Mouse (Mus musculus): ENCODE measurements around the gene Smarca4.
"Not testable (repeated sequence)": the region's sequence is repeated elsewhere in the genome, so short reads cannot be mapped to it uniquely, and the experiment has no call there.

Smarca4 gene

DNA sequence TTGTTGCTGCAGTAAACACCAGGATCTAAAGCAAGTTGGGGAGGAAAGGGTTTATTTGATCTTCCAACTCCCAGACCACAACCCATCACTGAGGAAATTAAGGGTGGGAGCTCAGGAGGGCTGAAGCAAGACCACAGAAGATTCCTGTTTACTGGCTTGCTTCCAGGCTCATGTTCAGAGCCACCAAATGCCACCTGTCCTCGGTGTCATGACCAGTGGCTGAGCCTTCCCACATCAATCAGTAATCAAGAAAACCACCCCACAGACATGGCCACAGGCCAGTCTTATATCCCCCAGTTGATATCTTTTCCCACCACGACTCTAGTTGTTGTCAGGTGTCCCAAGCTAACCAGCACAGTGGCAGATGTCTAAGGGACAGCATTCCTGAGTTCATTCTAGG lies 37.3 kb downstream of the Smarca4 start:
- DNase-seq (ENCODE audit: low read depth), result no peak

DNA sequence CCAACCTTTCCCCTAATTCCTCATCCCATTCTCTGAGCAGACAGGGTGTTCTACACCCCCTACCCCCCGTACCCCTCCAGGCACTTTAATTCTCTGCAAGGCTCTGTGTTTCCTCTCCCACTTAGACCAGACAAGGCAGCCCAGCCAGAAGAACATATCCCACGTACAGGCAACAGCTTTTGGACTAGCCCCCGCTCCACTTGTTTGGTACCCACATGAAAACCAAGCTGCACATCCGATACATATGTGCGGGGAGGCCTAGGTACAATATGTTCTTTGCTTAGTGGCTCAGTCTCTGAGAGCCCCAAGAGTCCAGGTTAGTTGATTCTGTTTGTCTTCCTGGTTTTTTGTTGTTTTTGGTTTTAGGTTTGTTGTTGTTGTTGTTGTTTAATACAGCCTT lies 46.1 kb downstream of the Smarca4 start:
- no peak for DNase-seq (ENCODE audit: low read depth)

DNA sequence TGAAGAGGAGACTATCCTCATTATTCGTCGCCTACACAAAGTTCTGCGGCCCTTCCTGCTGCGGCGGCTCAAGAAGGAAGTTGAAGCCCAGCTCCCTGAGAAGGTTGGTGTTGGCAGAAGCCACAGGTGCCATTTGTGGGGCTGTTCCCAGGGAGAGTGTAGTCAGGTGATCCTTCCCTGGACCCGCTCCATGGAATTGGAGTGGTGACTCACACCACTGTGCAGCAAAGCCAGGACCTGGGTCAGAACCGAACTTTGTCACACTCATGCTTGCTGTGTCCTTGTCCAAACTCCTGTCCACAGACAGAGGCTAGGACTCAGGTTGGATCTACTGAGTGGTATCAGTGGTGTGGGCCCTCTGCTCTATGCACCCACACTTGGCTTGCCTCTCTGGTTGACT lies 53.0 kb downstream of the Smarca4 start:
- no peak for DNase-seq (ENCODE audit: low read depth)

DNA sequence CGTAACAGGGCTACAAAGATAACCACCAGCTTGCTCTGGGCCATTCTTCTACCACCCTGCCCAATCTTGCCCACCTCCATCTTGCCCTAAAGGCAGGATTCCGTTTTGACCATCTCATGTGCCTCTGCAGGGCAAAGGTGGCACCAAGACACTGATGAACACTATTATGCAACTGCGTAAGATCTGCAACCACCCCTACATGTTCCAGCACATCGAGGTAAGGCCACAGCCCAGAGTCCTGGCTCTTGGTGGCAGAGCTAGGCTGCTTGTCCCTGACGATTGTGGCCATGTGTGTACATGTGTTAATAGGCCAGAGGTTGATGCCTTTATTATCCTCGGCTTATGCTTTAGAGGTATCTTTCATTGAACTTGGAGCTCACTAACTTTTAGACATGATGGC lies 54.4 kb downstream of the Smarca4 start:
- DNase-seq (ENCODE audit: low read depth), result no peak

DNA sequence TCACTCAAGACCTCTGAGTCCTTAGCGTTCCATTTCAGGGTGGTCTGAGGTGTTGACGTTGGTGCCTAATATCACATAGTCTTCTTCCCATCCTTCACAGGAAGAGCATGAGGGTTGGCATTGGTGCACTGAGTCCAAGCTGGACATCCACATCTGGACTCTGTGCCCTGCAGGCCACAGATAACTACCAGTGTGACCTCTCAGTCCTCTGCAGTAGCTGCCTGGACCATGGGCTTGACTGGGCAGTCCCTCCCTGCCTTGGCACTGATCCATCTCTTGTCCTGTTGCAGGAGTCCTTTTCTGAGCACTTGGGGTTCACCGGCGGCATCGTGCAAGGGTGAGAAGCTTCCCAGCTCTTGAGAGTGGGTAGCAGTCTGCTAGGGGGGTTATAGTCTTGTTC lies 55.8 kb downstream of the Smarca4 start:
- no peak for DNase-seq (ENCODE audit: low read depth)

DNA sequence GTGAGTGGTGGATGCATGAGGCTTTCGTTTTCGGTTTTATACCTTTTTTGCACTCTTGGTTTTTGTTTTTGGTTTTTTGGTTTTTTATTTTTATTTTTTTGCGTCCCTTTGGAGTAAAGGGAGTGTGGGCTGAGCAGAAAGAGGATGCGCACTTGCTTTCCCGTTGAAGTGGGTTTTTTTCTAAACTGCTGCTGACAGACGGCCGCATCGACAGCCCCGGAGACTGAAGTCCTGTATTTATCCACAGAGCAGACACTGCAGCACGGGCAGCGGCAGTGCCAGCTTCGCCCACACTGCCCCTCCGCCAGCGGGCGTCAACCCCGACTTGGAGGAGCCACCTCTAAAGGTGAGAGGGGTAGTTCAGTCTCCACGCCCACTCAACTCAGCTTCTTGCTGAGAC lies 61.7 kb downstream of the Smarca4 start:
- DNase-seq (ENCODE audit: low read depth), result no peak

DNA sequence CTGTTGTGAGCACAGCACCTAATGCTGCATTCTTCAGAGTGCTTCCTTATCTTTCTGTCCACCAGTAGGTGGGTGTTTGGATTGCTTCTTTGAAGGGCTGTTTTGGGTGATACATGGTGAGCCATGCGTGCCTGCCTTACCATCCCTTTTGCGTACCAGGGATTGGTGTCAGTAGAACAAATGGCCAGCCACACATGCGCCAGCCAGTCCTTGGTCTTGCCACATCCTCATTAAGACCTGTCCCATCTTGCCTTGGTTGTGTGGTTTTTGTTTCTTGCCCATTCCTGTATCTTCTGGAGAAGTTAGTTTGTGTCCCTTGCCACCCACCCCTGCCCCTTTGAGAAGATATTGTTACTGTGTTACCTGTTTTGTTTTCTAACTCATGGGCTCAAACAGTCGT lies 64.5 kb downstream of the Smarca4 start:
- DNase-seq (ENCODE audit: low read depth), result no peak

DNA sequence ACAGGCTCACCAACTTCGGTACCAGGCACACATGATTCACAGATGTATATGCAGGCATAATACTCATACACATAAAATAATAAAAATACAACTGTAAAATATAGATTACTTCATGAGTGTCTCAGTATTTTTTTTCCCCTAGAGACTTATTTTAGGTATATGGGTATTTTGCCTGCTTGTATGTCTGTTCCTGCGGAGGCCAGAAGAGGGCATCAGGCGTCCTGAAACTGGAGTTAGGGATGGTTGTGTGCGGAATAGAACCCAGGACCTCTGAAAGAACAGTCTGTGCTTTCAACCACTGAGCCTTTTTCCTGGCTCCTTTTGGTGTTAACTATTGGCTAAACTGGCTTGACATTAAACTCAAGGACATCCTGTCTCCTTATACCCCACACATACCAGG lies 66.9 kb downstream of the Smarca4 start:
- DNase-seq (ENCODE audit: low read depth), result no peak

DNA sequence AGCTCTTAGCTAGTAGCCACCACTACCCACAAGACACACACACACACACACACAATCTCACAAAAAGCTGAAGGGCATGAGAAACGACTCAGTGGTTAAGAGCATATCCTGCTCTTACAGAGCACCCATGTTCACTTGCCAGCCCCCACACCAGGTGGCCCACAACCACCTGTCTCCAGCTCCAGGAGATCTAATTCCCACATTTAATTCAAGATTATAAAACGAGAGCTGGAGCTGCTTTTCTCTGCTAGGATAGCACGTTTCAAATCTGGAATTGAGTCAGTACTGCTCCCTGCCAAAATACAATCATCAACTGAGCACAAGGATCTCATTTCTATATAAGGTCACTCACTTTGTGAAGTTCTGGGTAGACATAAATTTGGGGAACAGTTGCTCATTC lies 67.9 kb downstream of the Smarca4 start:
- no peak for DNase-seq (ENCODE audit: low read depth)

DNA sequence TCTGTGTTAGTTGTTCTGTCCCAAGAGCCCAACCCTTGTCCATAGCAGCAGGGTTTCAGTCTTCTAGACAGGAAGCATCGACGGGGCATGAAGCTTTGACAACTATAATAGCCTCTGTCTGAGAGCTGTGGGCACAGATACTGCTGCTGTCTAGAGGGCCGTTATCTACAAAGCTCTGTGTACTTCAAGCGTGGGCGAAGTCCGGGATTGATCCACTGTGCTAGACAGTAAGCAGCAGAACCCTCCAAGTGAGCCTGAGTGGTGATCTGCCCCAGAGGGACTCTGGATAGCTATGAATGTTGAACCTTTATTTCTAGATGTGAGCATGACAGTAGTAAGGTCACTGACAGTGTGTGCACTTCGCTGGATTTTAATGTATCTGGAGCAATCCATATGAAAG lies 72.6 kb downstream of the Smarca4 start:
- DNase-seq (ENCODE audit: low read depth), result no peak

DNA sequence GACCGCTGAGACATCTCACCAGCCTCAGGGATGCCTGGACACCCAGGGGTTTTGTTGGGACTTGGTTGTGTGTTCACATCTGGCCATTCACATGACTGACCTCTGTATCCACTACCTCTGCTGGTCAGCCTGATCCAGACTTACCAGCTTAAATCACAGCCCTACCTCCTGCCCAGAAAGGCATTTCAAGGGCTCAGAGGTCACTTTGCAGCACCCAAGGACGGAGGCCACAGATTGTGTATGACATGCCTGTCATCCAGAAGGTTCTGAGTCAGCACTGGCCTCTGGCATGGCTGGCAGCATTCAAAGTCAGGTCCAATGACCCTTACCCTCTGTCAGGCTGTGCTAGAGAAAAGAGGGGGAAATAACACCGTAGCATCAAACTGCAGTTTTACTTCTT lies 74.1 kb downstream of the Smarca4 start:
- no peak for DNase-seq (ENCODE audit: low read depth)

DNA sequence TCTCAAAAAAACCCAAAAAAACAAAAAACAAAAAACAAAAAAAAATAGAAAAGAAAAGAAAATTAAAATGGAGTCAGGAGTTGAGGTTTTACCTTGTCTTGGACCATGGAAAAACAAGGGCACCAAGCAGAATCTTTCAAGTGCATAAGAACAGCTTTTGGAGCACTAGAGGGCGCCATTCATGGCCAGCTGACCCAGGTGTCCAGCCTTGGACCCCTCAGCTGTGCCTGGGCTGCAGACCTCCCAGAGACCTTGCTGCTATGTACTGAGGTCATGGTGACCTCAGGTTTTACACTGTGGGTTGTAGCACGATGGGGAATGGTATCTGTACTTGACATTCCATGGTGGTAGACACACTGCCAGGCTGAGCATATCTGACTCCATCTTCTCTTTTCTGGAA lies 75.9 kb downstream of the Smarca4 start:
- DNase-seq (ENCODE audit: low read depth), result peak; percentile 35

DNA sequence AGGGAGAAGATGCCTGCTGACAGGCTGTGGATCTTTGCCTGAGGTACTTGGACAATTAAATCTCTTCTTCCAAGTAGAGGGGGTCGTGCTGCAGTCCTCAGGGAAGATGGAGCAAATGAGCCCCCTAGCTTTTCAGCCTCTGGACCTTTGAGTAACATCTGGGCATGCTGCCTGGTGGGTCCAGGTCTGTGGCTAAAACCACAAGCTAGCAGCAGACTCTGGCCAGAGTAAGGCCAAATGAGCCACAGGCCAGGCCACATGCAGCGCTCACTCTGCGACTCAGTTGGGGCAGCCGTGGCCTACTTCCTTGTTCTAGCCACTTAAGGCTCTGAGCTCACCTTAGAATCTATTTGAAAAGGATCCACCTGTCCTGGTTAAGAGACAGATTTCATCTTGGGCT lies 76.5 kb downstream of the Smarca4 start:
- no peak for DNase-seq (ENCODE audit: low read depth)

DNA sequence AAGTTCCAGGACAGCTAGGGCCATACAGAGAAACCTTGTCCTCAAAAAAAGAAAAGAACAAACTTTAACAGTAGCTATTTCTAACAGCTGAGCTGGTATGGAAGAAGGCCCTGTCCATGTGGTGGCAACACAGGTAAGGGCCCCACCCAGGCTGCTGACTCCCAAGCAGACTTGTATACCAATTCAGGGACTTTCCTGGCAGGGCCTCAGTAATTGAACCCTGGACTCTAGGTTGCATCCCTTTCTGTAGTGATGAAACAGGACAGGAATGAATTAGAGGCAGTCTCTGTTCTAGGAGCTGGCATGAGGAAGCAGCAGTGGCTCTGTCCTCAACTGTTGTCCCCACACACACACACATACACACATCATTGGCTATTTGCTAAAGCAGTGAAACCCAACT lies 78.1 kb downstream of the Smarca4 start:
- no peak for DNase-seq (ENCODE audit: low read depth)

DNA sequence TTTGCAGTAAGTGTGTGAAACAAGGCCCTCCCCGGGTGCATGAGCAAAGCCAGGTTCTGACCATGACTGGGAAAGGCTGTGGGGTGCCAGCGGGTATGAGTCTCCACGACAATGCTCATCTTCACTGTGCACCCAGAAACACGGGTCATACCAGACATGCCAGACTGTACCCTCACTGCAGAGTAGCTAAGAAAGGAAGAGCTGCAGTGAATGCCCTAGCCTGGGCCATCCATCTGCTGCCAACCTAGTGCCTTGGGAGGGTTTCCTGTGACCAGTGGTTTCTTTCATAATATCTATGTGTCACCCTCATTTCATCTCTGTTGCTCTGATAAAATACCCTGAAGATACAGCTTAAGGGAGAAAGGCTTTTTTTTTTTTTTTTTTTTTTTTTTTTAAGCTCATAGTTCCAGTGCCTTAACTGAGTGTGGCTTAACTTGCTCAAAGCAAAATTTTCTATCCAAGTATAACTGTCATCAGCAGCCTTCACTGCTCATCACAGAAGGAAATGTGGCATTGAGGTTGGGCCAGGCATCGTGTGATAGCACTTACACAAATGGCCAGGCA lies 79.3 kb downstream of the Smarca4 start:
- DNase-seq (ENCODE audit: low read depth), result no peak

DNA sequence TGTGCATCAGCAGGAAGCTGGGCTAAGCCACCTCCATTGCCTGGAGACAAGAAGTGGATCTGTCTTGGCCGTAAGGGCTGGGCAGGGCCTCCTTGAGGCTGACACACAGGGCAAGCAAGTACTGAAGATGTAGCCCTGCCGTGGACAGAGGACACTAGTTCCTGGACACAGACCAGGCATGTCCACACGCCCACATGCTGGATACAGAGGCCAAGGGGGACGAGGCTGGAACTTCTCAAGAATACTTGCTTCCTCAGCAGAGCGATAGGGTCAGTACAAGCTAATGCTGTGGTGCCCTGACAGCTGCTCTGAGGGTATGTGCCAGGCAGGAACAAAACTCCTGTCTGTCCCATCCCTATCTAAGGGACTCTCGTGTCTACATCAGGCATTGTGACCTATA lies 81.2 kb downstream of the Smarca4 start:
- no peak for DNase-seq (ENCODE audit: low read depth)

DNA sequence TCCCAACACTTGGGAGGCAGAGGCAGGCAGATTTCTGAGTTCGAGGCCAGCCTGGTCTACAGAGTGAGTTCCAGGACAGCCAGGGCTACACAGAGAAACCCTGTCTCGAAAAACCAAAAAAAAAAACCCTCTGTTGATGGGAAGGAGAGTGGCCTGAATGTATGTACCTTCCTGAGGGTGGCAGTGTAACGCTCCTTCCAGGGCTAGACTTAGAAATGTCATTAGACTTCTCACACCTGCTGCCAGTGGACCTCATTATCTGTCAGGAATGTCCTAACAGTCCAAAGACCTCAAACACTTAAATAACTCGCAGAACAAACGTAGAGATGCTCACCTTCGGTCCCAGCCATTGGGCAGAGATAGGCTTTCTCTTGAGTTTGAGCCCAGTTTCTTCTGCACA lies 83.3 kb downstream of the Smarca4 start:
- not testable (repeated sequence) for DNase-seq (ENCODE audit: low read depth)

DNA sequence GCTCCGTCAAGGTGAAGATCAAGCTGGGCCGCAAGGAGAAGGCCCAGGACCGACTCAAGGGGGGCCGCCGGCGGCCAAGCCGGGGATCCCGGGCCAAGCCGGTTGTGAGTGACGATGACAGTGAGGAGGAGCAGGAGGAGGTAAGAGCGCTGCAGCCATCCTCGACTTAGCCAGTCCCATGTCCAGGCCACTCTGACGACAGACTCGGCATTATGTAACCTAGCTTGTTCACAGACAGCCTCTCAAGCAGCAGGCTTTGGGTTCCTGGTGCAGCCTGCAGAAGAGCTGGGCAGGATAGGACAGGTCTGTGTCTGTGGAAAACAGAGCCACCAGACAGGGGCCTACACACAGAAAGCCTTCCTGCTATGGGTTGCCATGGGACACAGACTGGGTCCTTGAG lies 85.1 kb downstream of the Smarca4 start:
- no peak for DNase-seq (ENCODE audit: low read depth)

DNA sequence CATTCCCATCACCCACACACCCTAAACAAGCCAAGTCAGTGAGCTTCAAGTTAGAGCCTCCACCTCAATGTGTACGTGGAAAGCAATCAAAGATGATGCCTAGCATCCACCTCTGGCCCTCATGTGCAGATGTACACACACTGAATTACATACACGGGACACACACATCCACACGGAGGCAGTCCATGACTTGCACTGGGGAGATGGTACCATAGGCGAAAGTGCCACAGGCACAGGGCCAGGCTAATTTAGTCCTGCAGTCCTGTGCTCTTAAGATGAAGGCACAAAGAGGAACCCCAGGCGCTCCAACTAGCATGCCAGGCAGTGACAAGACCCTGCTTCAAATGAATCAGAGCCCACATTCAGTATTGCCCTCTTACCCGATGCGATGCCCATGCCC lies 87.5 kb downstream of the Smarca4 start:
- no peak for DNase-seq (ENCODE audit: low read depth)

DNA sequence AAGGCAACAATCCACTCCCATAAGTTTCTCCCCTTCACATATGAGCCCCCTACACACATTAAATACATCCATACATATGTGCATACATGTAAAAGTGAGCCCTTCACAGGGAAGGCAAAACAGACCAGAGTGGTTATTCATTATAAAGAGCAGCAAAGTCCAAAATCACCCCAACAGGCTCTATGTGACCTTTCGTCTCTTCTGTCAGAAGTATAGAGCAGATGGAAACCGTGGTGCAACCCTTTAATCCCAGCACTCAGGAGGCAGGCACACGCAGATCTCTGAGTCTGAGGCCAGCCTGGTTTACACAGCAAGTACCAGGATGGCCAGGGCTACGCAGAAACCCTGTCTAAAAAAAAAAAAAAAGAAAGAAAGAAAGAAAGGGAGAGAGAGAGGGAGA lies 90.1 kb downstream of the Smarca4 start:
- DNase-seq (ENCODE audit: low read depth), result no peak

DNA sequence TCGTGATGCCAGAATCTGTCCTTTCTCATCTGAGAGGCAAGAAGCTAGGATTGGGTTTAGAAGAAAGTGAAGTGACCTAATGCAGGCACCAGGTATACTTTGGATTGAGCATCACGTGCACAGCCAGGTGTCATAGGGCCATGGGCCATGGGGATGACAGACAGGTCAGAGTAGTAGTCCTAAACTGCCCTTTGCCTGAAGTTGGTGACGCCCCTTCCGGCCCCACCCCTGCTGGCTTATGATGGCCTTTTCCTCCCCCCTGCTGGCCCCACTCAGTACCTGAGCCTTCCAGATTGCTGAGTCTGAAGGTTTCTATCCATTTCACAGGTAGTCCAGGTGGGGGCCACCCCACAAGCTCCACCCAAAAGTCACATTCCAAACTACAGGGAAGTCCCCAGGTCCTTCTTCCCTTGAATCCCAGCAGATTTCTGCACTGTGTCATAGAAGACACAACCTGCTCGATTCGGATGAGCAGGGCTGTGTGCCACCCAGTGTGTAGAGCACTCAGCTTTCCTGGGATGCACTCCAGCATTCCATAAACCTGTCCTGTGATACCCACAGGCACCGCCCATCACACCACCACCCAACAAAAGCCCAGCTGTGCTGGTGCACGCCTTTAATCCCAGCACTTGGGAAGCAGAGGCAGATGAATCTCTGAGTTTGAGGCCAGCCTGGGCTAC lies 90.8 kb downstream of the Smarca4 start:
- no peak for DNase-seq (ENCODE audit: low read depth)

DNA sequence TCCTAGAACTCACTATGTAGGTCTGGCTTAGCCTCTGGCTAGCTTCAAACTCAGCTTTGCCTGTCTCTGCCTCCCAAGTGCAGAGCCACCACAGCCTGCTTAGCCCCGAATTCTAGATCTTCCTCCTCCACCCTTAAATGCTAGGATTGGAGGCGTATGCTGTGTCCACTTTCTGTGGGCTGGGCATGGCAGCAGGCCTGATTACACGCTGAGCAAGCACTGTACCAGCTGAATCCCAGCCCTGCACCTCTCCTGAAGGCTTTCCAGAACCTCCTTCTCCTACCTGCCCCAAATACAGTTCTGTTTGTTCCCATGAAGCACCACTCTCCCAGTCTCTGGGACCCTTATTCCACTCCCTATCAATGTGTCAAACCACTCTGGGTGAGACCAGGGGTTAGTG lies 93.4 kb downstream of the Smarca4 start:
- no peak for DNase-seq (ENCODE audit: low read depth)

DNA sequence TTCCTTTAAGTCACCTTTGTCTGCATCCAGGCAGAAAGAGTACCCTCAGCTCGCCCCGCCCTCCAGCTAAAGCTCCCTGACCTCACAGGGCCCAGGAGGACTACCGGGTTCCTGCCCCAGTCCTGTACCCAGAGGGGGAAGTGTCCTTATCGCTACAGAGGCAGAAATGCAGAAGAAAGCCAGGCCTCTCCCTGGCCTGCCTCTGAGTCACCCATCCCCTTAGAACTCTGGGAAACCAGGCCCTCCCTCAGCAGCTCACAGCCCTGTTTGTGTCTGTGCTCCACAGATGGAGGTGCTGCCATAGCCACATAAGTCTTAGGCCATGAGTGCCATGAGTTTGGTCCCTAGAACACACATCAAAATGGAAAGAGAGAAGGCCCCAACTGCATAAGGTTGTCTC lies 99.3 kb downstream of the Smarca4 start:
- DNase-seq (ENCODE audit: low read depth), result no peak

DNA sequence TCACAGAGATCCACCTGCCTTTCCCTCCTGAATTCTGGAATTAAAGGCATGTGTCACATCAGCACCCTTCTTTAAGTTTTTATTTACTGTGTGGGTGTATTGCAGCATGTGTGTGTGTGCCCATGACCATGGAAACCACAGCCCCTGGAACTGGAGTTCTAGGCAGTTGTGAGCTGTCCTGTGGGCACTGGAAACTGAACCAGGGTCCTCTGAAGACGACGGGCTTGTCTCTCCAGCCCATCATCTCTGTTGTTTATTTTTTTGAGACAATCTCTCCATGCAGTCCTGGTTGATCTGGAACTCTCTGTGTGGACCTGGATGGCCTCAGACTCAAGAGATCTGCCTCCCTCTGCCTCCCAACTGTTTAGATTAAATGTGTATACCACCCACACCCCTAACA lies 101.0 kb downstream of the Smarca4 start:
- no peak for DNase-seq (ENCODE audit: low read depth)

DNA sequence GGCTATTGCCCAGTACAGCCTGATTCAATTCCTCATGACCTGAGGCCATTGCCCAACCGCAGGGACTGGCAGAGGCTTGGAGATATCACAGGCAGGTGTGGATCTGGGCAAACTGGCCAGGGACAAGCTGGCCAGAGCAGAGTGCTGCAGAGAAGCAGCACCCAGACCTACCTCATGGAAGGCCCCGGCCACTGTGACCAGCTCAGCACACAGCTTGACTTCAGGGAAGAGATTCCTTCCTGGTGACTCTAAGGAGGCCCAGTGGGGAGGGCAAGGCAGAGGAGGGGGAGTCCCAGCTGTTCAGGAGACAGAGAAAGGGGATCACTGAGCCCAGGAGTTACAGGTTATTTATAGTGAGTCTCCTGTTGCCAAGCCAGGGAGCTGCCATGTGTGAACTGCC lies 105.1 kb downstream of the Smarca4 start:
- no peak for DNase-seq (ENCODE audit: low read depth)
